Mouse (Mus musculus): ENCODE data around the gene Stk10.
A peak's percentile ranks its signal among the peaks of the same experiment; 100 is the strongest.

Stk10 gene

DNA sequence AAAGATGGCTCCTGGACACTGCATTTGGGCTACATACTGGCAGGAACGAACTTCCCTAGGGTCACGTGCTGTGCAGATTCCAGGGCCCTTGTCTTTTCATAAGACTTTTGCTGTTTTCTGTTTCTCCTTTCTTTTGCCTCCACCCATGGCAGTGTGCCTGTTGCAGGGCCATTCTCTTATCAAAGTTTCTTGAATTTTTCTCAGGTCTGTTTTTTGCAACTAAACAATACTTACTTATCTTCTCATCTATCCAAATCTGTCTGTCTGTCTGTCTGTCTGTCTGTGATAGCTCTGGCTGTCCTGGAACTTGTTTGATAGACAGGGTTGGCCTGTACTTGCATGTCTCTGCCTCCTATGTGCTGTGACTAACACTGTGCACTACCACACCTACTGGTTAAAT lies 101.7 kb downstream of the Stk10 start:
- DNase-seq: no peak

DNA sequence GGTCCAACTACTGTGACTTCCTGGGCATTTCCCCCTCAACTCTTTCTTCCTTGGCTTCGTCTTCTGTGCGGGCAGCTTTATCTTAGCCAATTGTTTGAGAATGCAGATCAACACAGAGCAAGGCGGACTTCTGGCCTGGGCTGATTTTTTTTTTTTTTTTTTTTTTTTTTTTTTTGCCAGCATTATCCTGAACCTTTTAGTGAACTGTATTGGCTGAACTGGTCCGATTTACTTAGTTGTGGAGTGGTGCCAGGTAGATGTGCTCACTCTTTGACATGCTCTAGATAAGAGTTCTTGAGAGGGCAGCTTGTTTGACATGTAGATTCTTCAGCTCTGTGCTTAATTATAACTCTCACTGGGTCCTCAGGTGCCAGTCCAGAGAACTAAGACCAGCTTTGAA lies 103.2 kb downstream of the Stk10 start:
- DNase-seq: no peak

DNA sequence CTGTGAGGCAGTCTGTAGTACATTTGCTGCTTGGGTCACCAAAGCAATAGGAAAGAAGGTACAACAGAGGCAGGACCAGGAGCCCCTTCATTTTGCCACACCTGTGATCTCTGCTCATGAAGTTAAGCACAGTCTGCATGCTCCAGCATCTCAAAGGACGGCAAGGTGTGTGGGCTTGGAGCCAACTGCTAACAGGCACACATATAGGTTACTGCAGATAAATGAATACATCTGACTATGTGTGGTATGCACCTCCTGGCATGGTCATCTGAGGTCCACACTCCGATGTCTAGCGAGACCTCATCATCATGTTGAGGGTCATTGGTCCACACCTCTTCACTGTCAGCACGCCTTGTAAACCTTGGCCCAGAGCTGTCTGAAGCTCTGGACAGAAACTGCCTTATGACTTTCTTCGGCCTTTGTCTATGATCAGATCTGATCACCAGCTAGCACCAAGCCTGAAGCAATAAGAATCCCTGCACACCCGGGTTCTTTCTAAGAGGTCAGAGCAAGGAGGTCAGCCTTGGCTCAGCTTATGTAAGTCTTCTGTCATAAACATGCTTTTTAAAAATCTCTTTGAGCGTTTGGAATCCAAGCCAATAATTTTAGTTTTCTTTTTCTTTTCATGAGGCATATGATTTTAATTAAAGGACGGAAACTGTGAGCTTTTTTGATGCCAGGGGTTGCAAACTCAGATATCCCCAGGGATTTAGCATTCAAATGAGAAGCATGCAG lies 105.6 kb downstream of the Stk10 start:
- DNase-seq: no peak

DNA sequence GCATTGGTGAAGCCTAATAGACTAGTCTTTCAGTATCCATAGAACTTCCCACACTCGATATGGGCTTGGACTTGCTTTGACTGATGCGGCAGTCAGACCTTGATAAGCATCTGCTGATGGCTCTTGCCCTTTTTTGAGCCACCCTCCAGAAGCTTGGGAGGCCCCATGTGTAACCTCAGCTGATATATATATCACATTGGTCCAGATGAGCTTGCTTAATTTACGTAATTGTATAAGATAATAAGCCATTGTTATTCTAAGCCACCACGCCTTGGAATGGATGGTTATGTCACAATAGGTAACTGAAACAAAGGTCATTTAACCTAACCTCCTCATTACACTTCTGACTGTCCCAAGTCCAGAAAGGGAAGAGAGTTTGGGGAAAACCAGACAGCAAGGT lies 107.5 kb downstream of the Stk10 start:
- DNase-seq: no peak

DNA sequence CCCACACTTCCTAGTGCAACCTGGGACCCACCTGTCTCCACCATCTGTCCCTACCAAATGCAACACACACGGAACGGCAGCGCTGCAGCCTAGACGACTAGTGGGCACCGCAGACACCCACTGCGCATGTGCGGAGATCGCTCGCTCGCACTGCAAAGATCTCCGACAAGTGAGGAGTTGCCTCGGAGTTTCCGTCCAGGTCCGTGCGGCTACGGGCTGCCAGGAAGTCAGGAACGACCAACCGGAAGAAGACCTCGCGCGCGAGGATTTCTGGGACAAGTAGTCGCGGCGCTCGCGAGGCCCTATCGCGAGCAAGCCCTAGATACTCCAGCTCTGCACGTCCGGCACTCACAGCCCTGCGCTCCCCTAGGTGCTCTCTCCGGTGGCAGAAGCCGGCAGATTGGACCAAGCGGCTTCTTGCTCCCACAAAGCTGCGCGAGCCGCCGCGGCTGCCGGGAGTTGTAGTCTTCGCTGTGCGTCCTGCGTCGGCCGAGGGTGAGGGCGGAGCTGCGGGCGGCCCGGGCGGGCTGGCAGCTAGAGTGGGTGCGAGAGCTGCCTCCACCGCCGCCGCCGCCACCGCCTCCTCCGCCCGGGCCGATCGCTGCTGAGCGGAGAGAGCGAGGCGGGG lies 109.3 kb downstream of the Stk10 start, which contains the start of gene Fbxw11:
TSS of gene Fbxw11 (plus strand) at position 476 of the 628 bp plus-strand sequence.
- DNase-seq: peak; percentile 98

DNA sequence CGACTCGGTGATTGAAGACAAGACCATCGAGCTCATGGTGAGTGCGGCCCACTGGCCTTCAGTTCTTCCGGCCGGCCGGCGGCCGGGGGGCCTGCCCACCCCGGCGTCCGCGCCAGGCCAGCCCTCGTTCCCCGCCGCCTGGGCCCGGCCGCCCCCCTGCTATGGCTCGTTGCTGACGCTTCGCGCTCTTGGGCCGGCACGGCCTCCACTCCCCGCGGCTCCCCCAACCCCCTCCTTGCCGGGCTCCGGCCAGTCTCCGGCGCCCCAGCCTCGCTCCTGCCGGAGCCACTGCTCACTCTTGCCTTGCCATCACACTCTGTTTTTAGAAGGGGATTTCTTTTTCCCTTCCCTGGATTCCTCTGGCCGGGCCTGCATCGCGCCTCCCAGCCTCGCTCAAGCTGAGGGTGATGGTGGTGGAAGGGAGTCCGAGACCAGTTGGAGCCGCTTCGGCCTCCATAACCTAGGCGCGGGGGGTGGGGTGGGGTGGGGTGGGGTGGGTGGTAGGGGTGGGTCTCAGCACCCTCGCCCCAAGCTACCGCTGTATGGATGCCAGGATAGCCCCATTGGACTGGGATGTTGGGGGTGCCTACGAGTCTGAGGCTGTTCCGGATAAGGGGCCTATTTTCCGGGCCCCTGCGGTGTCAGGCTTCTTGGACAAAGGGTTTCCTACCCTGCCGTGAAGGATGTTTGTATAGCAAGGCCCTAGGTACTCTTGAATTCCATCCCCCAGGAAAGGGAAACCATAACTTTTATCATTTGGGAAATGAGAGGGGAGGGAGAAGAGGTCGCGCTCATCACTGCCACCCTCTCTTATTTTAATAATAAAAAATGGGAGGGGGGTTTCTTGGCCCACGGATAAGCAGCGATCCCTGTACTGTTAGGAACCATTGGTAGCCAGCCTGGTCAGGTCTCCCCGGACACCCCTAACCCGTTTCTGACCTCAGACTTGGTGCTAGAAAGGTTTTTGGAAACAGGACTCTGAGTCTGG lies 110.1 kb downstream of the Stk10 start:
- DNase-seq: no peak

DNA sequence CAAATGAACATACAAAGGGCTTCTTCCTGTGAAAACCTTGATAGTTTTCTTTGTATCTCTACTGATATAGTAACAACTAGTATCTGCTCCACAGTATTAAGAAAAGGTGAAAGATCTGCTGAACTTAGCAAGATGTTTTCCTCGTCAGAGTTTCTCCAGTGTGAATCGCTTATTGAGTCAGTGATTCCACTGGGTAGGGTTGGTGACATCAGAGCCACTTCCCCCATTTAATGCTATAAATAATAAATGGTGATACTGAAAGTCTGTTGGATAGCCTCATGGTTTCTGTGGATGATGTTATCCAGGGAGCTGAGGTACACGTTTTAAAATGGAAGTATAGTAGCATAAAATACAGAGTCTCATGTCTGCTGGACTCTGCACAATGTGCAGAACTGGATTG lies 110.9 kb downstream of the Stk10 start:
- DNase-seq: no peak

DNA sequence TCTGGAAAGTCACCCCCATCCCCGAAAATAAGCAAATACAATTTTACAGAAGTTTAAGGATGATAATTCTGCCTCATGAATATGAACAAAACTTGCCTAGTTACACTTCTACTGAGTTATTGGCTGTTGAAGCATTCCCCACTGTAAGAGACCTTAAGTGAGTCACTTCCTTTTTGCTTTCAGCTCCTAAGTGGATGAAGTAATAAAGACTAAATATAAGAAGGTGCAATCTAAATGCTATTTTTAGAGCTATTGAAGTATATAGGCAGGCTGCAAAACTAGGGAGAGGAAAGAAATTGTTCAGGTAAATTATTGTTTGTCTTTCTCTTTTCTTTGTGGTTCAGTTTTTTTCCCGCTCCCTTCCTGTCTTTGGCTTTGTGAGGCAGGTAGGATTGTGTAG lies 114.2 kb downstream of the Stk10 start:
- DNase-seq: no peak

DNA sequence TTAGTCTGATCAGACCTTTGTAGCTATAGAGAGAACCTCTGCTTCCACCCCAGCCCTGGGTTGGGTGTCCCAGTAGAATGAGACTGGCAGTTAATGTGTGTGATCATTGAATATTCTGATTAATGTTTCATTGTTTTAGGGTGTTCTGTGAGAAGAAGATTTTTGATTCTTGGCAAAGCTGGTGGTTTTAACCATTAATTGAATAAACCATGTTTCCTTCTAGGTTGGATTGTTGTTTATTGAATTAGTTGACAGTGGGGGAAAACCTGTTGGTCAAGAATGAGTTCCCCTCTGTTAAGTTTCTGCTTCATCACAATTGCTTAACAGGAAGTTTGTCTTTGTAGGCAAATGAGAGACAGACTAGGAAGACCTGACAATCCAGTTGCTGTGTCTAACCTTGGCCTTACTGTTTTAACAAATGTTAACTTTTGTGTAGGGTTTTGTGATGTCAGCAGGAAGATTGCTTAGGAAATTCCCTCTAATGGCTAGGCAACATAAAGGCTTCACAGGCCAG lies 117.2 kb downstream of the Stk10 start:
- no peak for DNase-seq

DNA sequence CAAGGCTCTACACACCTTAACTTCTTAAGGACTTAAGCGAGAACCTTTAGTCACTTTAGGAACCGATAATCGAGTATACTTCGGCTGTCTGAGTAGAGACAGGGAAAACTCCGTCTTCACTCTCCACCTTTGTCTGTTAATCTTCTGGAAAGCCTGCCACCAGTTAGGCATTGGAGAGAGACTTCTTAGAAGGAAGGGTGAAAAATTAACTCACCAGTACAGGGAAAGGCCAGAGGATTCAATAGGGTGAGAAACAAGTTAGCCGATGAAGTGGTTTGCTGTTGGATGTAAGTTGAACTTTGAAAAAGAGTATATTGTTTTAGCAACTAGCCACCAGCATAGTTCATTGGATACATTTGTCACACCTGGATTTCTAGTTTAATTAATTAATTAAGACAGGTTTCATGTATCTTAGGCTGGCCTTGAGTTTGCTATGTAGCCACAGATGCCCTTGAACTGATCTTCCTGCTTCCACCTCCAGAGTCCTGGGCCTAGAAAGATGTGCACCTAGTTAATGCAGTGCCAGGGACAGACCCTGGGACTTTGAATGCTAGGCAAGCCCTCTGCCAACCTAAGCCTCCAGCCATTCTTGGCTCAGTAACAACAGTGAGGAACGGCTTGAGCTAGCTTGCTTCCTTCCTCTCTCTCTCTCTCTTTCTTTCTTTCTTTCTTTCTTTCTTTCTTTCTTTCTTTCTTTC lies 117.9 kb downstream of the Stk10 start:
- DNase-seq: no peak

DNA sequence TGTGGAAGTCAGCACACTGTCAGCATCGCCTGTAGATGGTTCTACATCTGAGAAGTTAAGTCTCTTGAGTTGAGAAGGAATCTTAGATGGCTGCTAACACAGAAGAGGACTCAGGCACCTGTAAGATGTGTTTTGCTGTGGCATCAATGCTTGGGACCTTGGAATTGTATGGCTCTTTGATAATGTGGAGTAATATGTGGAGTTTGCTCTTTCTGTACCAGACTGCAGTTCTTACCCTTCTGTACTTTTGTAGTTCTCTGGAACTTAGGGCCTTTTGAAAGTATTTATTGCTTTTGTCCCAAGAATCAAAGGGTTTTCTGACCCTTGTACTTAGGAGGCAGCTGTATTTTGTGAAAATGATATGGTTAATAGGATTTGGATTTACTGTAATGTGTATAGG lies 118.6 kb downstream of the Stk10 start:
- no peak for DNase-seq

DNA sequence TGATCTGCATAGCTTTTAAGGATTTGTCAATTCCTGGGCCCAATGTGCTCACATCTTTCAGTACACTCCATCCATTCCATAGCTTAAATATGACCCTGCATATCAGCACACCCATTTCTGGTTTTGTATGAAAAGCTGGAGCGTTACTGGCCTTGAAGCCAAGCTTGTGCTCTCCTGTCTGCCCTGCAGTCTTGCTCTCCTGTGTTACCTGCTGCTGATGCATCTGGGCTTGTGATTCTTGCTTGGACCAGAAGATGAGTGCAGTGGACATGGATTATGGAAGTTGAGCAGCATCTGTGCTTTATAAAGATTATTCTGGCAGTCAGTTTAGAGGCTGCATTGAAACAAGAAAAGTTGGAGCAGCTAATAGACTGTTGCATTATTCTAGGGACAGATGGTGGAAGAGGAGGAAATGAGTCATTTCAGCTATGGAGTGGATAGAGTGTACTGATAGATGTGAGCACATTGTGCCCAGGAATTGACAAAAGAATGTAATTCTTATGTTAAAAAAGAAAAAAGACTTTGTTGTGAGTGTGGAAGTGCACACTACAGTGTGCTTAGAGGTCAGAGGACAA lies 129.1 kb downstream of the Stk10 start:
- DNase-seq: peak; percentile 48

DNA sequence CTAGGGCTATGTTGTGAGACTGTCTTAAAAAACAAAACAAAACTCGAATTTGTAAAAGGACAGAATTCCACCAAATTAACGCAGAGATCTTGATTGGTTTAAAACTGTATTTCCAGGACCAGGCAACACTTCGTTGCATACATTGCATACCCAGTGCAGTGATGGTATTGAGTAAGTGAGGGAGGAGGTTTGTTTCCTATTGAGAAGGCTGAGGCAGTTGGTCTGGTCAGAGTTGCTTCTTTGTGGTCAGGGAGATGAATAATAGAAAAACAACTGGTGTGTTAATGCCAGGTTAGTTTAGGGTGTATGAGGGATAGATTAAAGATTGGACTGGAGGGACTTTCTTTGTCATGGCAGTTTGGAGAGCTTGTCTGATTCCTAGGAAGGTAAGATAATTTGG lies 132.5 kb downstream of the Stk10 start:
- no peak for DNase-seq

DNA sequence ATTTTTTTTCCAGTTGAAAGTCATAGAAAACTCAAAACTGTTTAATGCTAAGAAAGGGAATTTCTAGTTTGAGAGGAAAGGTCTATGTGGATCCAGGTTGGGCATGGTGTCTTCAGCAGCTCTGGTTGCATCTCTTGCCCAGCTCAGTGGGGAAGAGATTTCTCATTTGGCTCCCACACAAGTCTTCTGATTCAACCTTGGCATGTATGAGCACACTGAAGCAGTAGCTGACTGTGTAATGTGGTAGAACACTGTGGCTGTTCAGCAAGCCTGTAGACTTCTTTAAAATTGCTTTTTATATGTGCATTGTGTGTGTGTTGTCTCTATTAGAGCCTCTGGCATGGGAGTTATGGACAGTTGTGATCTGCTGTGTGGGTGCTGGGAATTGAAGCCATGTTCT lies 133.9 kb downstream of the Stk10 start:
- peak; percentile 30 for DNase-seq

DNA sequence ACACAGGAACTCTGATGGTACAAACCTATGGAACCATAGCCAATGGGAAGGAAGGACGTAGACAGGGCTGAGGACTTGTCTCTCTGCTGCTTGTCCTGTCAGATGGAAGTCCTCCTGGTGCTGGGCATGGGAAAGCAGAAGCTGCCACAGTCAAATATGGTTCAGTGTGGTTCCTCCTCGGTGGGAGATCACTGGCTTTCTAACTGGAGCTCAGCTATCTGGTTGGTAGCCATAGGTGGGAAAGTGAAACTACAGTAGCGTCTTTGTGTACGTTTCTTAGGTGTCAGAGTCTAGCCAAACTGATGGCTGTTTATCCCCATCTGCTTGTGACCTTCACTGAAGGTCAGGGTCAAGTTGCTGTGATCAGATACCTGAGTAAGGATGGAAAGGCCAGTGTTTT lies 138.4 kb downstream of the Stk10 start:
- DNase-seq: no peak

Data from right cerebral cortex, adult 18-20 months (tissue).